Mouse (Mus musculus) ovary, postnatal 14 days (tissue): ENCODE measurements around the gene Herc3.

Source experiments
- DNase-seq: peaks from one replicate; pipeline ENCODE4 v3.0.0; 2022; ENCODE audit warnings: low spot score

Herc3 gene

DNA sequence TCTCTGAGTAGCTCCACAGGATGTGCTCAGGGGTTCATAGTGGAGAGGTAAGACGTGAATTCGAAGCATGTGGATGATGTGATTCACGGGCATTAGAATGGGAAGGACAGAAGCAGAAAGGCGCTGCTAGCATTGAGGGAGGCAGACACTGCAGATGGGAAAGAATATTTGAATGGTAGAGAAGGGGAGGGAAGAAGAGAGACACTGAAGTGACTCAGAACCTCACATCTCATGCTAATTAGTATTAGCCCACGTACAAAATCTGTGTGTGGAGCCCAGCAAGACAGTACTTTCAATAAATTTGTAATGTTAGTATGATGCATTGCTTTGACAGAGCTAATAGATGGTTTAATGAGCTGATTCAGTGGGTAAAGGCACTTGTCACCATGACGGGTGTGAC is 89.5 kb downstream of the Herc3 start:
- DNase-seq: no peak

DNA sequence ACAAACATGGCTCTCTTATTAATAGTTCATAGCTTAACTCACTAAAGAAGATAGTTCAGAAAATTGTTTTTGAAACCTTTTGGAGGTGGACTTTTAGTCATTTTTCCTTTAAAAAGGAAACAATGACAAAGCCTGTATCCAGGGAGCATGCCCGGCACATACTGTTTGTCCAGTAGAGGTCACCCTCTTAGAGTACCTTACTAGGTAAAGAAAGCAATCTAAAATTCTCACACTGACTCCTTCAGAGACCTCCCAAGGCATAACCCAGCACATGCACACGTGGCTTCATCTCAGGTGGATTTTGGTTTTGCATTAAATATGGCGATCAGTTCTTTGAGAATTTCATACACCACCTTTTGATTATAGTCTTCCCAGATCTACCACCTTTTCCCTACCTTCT is 90.4 kb downstream of the Herc3 start:
- no peak for DNase-seq

DNA sequence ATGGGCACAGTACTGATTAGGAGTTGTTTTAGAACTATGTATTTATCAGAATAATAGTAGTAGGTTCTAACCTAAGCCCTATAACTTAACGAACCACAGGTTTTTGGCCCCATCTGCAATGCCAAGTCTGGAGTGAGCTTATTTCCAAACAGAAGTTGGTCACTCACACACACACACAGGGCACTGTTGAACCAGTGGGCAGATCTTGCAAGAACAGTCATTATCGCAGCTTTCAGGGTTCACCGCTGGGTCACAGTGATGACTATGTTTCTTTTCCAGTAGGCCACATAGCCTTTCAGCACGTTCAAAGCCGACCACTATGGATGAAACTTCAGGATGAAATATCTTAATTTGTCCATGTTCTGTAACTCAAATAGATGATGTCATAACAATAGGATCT is 91.2 kb downstream of the Herc3 start:
- DNase-seq: no peak

DNA sequence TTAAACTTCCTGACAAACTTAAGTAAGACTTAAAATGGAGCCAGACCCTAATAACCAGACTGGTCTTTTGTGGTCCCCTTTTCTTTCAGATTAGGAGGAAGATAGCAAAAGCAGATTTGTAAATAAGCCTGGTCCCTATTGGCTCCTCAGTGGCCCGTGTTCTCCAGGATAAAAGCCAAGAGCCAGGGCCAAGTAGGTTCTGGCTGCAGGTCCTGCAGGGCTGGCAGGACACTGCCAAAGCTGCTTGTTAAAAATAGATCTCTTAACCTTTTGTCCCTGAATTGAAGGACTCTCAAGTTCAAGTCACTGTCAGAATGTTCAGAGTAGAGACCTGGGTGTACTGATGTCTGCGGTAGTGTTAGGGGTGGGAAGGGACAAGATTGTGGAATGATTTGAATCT is 96.6 kb downstream of the Herc3 start:
- no peak for DNase-seq

DNA sequence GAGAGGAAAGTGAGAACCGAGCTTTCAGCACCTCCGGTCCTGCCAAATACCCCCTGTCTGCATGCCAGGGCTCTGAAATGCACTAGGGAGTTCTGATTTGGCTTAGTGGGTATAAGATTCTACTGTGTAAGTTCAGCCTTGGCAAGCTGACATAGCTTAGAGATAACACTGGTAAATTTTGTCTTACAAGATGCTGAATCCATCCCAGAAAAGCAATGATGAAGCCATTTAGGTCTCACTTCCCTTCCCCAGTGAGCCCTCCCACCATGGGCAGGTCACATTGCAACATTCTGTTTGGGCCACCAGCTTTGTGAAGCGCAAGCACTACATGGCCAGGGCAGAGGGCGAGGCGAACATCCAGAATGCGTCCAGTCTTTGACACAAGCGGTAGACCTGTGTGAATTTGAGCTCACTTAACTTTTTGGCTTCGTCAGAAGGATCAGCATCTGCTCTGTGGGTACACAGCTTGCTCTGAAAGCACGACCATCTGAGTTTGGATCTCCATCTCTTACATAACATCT is 98.7 kb downstream of the Herc3 start:
- DNase-seq: no peak

DNA sequence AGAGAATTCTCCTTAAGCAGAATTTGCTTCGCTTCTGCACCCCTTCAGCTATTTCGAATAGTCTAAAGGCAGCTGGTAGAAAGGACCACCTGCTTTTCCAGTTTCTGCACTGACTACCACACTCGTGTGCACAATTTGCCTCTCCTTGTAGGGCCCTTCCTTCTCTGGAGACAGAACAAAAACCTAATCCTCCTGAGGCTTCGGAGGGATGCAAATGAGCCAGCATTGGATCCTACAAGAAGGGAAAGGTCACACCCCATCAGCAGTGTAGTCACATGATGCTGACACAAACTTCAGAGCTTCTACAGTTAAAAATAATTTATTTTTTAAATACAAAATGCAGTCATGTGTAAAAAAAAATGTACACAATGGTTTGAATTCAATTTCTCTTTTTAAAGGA is 99.9 kb downstream of the Herc3 start:
- no peak for DNase-seq

DNA sequence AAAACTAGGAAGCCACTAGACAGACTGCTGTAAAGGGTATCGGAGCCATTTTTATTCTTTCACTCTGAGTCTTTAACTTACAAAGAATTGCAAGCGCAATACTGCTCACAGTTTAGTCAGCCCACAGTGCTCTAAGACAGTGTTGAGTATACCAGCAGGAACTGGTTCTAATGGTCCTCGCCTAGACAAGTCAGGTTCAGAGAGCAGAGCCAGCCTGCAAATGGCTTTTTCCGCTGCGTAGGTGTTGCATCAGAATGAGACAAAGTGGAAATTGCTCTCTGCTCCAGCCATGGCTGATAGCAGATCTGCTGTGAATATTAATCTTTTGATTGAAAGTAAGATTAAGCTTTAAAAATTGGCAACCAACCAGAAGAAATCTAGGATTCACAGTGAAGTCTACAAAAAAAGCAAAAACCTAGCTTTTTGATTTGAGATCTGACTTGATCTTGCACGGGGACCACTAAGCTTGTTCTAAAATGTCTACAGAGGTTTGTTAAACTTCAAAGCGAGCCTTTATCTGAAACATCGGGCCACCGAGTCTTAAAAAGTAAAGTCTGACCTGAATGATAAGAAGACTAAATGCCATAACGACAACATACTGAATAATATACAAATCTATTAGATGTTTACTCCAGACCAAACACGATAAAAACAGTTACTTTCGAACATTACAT is 101.4 kb downstream of the Herc3 start:
- DNase-seq: no peak

DNA sequence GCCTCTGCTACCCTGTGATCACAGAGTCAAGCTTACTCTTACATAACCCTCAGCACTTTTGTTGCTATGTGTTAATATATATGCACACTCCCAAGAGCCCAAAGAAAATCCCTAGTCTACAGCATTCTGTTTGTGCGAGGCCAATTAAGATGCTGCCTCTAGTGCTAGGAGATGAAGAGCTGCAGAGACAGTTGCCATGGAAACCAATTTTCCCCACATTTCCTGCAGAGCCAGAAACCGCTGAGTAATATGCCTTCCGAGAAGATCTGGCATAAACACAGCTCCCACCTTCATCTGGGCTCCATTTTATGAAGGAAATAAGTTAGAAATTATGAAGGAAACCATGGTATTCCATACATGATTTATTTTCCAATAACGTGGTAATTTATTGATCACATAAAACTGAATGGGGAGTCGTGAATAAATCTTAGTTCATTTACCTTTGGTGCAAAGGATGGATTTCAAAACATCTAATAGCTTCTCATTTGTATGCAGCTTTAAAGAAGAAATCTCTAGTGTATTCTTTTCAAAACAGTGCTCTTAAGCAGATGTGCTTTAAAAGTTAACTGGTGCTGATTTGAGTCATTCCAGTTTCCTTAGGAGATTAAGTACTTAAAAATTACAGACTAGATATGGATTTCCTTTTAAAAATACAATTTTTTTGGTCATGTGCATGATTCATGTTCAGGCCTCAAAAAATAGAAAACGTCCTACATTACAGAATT is 102.1 kb downstream of the Herc3 start:
- no peak for DNase-seq

DNA sequence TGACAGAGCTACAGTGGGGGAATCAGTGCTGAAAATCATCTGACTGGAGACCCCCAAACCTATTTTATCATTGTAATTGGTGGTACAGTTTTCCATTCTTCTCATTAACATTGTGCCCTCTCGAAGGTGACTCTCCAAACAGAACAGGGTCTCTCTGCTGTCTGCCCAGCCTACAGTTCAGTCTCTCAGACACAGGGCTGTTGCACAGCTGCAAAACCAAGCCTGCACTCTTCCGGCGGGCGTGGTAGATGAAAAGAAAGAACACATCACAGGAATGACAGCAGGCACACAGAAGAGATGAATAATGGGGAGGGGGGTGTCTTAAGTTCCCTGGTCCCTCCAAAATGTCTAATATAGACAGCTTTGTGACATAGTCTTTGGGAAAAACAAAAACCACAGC is 102.9 kb downstream of the Herc3 start:
- DNase-seq: no peak

DNA sequence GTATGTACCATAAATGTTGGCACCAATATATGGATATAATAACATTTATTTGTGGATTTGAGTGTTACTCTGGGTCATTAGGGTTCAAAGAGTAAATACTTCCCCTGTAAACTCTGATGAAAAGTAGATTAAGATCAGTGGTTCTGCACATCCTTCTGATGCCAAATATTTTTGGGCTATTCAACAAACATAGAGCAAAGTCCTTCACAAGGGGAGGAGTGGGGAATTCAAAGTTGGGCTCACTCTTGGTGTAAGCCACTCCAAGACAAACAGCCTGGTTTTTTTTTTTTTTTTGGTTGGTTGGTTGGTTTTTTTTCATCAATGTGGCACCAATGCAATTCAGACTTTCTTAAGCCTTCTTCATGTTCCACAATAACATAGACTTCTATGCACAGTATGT is 106.5 kb downstream of the Herc3 start:
- no peak for DNase-seq

DNA sequence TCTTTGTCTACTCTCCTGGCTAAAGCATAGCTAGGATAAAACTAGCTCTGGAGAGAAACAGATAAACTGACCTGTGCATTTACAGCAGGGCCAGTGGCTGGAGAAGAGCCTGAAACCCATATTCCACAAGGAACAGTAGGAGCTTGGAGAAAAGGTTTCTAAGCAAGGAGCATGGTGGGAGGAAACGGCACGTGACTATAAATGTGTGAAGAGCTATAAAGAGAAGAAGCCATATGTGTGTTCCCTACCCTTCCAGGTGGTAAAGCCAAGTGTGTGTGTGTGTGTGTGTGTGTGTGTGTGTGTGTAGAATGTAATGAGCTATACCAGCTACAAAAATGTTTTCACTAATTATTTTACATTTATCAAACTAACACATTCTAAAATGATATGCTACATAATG is 111.0 kb downstream of the Herc3 start:
- no peak for DNase-seq

DNA sequence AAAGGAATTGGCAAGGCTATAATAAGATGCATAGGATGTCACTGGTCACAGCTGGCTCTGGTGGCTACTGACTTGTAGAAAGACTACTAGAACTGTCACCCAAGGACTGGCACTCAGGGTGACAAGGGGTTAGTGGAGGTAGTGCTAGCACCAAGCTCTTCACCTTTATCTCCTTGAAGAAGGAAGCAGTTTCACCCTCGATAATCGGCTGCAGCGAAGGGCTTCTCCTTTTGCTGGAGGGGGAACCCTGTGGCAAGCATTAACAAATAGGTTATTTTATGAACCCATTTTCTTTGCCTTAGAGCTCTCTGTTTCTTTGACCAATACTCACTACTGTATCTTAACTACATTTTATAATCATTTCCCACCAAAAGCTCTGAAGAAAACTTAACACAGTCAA is 112.7 kb downstream of the Herc3 start:
- no peak for DNase-seq

DNA sequence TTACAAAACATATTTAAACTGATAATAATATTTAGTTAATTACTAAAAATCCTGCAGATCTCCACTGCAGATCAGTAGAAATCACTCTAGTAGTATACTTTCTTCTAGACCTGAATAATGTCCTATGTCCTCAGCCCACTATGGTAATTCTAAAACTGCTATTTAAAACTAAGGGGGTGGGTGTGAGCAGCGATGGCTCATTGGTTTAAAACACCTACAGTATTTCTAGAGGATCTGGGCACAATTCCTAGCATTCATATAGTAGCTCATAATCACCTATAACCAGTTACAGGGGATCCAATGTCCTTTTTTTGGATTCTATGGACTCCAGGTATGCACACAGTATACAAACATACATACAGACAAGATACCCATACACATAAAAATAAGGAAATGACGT is 115.0 kb downstream of the Herc3 start:
- no peak for DNase-seq

DNA sequence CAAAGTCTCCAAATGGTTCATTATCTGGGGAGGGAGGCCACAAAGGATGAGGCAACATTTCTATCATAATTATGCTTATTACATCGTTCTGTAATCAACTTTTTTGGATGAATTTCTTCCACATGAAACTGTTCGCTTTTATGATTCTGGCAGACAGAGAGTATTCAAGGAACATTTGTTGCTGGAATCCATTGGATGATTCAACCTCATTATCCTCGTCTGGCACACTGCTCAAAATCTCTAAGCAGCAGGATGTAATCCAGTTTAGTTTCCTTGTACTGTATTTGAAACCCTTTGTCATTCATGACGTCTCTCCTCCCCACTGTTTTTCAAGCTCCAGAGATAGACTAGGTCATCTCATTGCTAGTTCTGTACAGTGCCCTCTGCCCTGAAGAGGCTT is 115.6 kb downstream of the Herc3 start:
- no peak for DNase-seq

DNA sequence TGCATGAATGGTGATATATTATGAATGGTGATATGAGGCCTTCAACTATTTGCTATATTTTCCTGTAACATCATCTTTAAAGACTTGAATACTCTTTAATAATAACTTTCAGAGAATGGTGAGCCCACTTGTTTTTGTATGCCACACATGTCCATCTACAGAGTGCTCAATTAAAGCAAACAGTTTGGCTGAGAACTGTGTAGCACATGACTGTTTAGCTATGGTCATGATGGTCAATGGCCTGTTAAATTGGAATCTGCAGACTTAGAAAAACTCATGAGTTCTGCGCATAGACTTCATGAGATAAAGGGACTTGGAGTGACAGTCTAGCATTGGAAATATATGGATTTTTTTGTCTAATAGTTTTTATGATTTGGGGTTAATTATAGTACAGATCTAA is 119.1 kb downstream of the Herc3 start:
- DNase-seq: no peak

DNA sequence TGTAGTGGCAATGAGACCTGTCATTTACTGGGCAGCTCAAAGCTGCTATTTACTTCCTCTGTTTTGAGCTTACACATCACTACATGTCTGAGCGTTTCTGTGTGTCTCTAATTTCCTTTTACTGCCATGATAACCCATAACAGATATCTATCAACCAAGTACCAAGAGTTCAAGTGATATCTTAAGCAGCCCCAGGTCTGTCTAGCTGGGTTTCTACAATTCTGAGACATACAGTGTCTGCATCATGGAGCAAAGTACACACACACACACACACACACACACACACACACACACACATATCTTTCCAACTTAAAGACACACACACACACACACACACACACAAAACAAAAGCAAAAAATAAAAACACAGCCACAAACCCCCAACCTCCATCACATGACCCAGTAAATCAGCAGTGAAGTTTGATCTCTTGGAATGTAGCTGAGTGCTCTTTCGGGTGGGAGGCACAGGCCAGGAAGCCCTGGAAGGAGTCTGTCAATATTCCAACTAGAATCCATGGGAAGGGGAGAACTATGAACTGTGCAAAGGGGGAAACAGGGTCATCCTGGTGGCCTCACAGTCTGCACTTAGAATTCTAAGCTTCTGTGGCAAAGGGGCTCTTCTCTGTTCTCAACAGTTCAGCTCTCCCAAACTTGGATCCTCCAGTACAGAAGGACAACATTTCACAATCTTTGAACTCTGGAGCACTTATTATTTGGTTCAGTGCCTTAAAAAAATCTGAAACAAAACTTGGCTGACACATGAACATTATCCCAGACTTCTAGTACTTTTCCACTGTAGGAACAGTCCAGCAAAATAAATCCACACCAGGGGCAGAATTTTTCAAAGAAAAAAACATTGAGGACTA is 120.1 kb downstream of the Herc3 start:
- DNase-seq: no peak

DNA sequence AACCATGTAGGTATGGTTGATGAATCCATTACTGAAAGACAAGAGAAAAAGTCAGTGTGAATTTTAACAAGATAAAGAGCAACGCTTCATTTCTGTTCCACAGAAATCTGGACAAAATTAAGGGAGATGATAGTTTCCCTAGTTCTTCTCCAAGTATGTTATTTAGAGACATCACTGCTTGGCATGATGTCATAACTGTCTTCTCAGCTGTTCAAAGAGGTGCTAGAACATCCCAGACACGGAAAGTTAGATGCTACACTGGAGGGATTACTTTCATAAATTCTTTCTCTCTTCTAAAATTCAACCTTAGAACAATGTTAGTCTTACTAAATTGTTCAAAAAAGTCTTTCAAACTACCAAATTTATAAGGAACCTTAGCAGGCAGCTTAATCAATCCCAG is 129.3 kb downstream of the Herc3 start:
- DNase-seq: no peak

DNA sequence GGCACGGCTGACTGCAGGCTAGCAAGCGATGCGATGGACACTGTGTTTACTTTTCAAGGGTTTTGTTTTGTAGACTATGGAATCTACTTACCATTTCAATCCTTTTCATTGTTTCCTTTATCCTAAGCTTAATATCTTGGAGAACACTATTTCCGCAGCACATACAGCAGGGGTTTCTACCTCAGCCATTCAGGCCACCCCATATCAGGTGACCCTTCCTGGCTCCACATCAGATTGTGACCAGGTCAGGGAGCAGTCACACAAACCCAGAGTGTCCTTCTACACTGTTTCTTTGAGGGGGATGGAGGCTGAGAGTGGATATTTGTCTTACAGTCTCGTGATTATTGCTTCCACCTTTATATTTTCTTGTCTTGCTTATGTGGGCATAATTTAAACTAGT is 131.4 kb downstream of the Herc3 start:
- no peak for DNase-seq

DNA sequence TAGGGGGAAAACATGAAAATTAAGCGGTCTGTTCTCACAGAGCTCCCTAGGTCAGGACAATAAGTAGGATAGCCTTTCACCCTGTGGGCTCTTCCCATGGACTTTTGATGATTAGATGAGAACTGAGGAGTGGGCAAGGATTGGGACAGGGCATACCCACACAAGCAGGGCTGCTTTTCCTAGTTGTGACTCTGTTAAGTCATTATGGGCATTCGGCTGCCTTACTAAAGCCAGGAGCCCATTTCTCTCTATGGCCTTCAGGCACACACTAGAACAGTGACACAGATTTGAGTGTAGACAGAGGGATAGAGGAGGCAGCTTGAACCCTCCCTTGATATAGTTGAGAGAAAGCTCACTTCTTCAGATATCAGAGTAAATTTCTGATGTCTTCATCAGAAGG is 132.8 kb downstream of the Herc3 start:
- no peak for DNase-seq

DNA sequence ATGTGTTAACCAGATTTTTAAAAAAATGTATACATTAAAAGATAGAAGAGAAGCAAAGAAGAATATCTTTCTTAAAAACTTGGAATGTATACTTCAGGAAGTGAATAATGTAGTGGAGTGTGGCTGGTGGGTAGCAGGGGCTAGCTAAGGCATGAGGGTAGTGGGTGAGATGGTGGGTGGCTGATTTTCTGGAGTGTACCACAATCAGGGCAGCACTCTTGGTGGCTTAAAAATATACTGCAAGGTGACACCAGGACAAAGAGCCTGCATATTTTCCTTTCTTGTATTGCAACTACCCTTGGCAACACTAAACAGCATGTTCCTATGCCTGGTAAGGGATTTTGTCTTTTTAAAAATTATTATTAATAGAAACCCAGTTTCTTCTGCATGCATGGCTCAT is 133.3 kb downstream of the Herc3 start:
- no peak for DNase-seq

DNA sequence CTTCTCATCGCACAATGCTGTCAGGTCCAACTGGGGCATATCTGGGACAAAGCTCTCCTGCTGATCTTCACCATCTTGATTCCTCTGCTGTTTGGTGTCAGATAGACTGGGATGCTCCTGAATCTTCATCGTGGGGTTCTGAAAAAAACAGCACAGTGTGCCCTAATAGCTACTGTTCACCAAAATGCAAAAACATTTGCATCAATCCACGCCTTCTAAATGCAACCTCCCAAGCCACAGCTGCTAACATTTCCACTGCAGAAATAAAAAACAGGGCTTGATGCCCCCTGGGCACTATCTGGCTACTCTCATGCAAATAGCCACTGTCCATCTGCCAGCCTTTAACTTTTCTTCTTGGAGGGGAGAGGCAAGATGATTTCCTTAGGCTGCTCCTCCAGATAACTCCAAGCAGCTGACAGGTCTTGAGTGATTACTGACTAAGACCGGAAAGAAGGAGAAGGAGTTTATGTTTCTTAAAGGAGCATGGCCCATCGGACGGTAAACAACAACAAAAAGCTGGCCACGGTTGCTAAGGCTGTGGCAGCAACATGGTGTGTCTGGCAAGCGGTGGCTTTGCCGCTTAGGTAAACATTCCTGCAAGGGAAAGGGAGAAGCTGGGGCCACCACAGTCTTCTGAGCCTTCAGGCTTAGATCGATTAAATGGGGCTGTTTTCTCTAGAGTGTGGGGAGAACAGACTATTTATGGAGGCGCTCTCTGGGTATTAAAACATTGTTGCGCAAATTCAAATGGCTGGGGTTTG is 134.0 kb downstream of the Herc3 start:
- DNase-seq: no peak

DNA sequence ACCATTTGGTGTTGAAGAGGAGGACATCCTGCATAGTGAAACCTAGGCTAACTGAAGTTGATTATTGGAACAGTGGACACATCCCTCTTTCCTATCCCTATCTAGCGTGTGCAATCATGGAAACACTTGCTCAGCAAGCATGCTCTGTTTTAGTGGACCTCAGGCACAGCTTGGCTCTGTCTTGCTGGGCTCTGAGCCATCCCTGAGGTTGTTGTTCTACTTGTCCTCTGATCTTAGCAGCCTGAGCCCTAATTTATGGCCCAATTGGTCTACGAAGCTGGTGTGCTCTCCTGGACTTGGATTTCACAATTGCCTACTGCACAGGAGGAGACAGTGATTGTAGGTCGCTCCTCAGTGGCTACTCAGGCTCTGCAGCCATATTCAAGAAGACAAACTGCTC is 137.0 kb downstream of the Herc3 start:
- no peak for DNase-seq
